Comparison of ENCODE assay signal across 21 mouse cellular contexts in genomic region chr15:69261940-69262339, GRCm38 (mm10).
DNase-seq lines count a peak whose midpoint lies in the region; TF ChIP-seq lines count a peak whose summit lies in the region.
"Had no signal": no experiment of that assay in that cellular context is flagged by ENCODE, and none has a peak within 500 bp of the region (broad histone marks: within the 10 kb centered on the region; RNA-seq: fewer than 3 reads in every experiment).

No protein-coding gene starts in this region.

- no peaks in the 10 kb centered on the region for H3K27me3 ChIP-seq in kidney, adult 2 months (replicated peaks; ENCODE audit: control insufficient read depth, insufficient read depth, low read length)
- H3K27me3 ChIP-seq: heart, embryonic 13.5 days; liver, embryonic 15.5 days; midbrain, embryonic 13.5 days; neural tube, embryonic 15.5 days had no signal

- no peaks in the 10 kb centered on the region for H3K4me1 ChIP-seq in kidney, adult 2 months (ENCODE audit: control insufficient read depth, insufficient read depth, low read length)
- H3K4me1 ChIP-seq: liver, embryonic 15.5 days; midbrain, embryonic 13.5 days had no signal

- TF ChIP-seq CTCF in kidney, adult 2 months (conservative IDR thresholded peaks at IDR 0.05; ENCODE audit: insufficient read depth, insufficient read length, low read depth, low read length) = no peak

- intact Hi-C loops in gastrocnemius, postnatal 14 days (cut with DNase I; ENCODE audit: low total_unique reads) = no loop called here

- H3K36me3 ChIP-seq in kidney, adult 2 months (ENCODE audit: control insufficient read depth, insufficient read depth, low read length) = no peaks in the 10 kb centered on the region
- H3K36me3 ChIP-seq: heart, embryonic 13.5 days; liver, embryonic 15.5 days; midbrain, embryonic 13.5 days; neural tube, embryonic 15.5 days had no signal

- DNase-seq in cerebellum, postnatal 10 days = peak; percentile 62
- DNase-seq in cerebellum, adult 8-10 months = no peak
- peak; percentile 28 for DNase-seq in layer of hippocampus, adult 11-12 months (ENCODE audit: low spot score)
- DNase-seq in layer of hippocampus, postnatal 14 days (ENCODE audit: low spot score in 2 of 2) = no peak
- peak; percentile 65 for DNase-seq in right cerebral cortex, adult 18-20 months
- no peak for DNase-seq in right cerebral cortex, postnatal 14 days
- no peak for DNase-seq in kidney, adult 2 months
- DNase-seq in gastrocnemius, postnatal 14 days = no peak
- DNase-seq: adrenal gland, adult 2 months; cerebellum, adult 11 months; heart, postnatal 36 days; kidney, adult 11 months; kidney, postnatal 10 days; thymus, postnatal 36 days had no signal

- WGBS in kidney, adult 2 months = 85% methylated on average over 1 of the region's 1 CpGs

- no peak overlapping the region for H3K27ac ChIP-seq in kidney, adult 2 months (ENCODE audit: insufficient read depth, low read depth, low read length)
- H3K27ac ChIP-seq: heart, embryonic 13.5 days; liver, embryonic 15.5 days; midbrain, embryonic 13.5 days; neural tube, embryonic 15.5 days; stomach, postnatal 0 days had no signal

- no peak for TF ChIP-seq POLR2A in kidney, adult 2 months (IDR thresholded peaks at IDR 0.05; ENCODE audit: low read depth, low read length)

- H3K4me3 ChIP-seq in kidney, adult 2 months (ENCODE audit: insufficient read depth, low read depth, low read length) = no peak overlapping the region
- H3K4me3 ChIP-seq: erythroblast, embryonic 14.5 days; heart, embryonic 13.5 days; liver, embryonic 15.5 days; midbrain, embryonic 13.5 days; myocyte; neural tube, embryonic 15.5 days had no signal

Comparison
In these comparisons a context has a peak if more than half of its experiments do, and no peak if none do; other contexts are left out.
1. DNase-seq: peak in cerebellum, postnatal 10 days (2 of 2), layer of hippocampus, adult 11-12 months (single experiment) and right cerebral cortex, adult 18-20 months (single experiment); none in cerebellum, adult 8-10 months (single experiment), layer of hippocampus, postnatal 14 days (0 of 2), right cerebral cortex, postnatal 14 days (single experiment), kidney, adult 2 months (single experiment) and gastrocnemius, postnatal 14 days (single experiment).